Mouse (Mus musculus): Measurements from ENCODE around the gene Mgst3.

- TF ChIP-seq CHD2 (IDR thresholded peaks at IDR 0.05; ENCODE audit: low read depth, low read length), result no peak
- no peak for TF ChIP-seq MAFK (IDR thresholded peaks at IDR 0.05; ENCODE audit: insufficient read depth, low read depth, low read length)
Measured at GRCm38 (mm10) chr1:167378019-167378418, 15.6 kb downstream of the Mgst3 start.
